35 mouse cellular contexts compared by ENCODE assay signal in genomic region chr13:75691625-75692024, GRCm38 (mm10).
"Had no signal": no experiment of that assay in that cellular context is flagged by ENCODE, and none has a peak within 500 bp of the region (broad histone marks: within the 10 kb centered on the region; RNA-seq: fewer than 3 reads in every experiment).

No protein-coding gene starts in this region.

- H3K9ac ChIP-seq: heart, embryonic 12.5 days; heart, embryonic 13.5 days; heart, embryonic 15.5 days; hindbrain, embryonic 12.5 days; hindbrain, embryonic 13.5 days; hindbrain, embryonic 14.5 days; hindbrain, embryonic 15.5 days; intestine, embryonic 15.5 days; kidney, embryonic 15.5 days had no signal

- H3K4me3 ChIP-seq: heart, embryonic 10.5 days; heart, embryonic 12.5 days; heart, embryonic 13.5 days; heart, embryonic 15.5 days; hindbrain, embryonic 10.5 days; hindbrain, embryonic 12.5 days; hindbrain, embryonic 13.5 days; hindbrain, embryonic 15.5 days; intestine, embryonic 15.5 days; kidney, embryonic 15.5 days; layer of hippocampus, adult 2 months had no signal

- ATAC-seq: hindbrain, embryonic 16.5 days; hindbrain, postnatal 0 days; inflammation-experienced regulatory T-cells, adult 6 months; intestine, embryonic 15.5 days; intestine, embryonic 16.5 days; intestine, postnatal 0 days had no signal

- H3K27me3 ChIP-seq: heart, embryonic 12.5 days; heart, embryonic 13.5 days; heart, embryonic 15.5 days; hindbrain, embryonic 12.5 days; hindbrain, embryonic 13.5 days; hindbrain, embryonic 15.5 days; intestine, embryonic 15.5 days; kidney, embryonic 15.5 days had no signal

- H3K4me1 ChIP-seq: heart, embryonic 10.5 days; heart, embryonic 12.5 days; heart, embryonic 13.5 days; heart, embryonic 15.5 days; hindbrain, embryonic 10.5 days; hindbrain, embryonic 12.5 days; hindbrain, embryonic 13.5 days; hindbrain, embryonic 15.5 days; intestine, embryonic 15.5 days; kidney, embryonic 15.5 days had no signal

- H3K4me2 ChIP-seq: heart, embryonic 11.5 days; heart, embryonic 12.5 days; heart, embryonic 13.5 days; heart, embryonic 15.5 days; hindbrain, embryonic 12.5 days; hindbrain, embryonic 13.5 days; hindbrain, embryonic 14.5 days; hindbrain, embryonic 15.5 days; intestine, embryonic 15.5 days; kidney, embryonic 15.5 days had no signal

- H3K36me3 ChIP-seq: heart, embryonic 10.5 days; heart, embryonic 12.5 days; heart, embryonic 13.5 days; heart, embryonic 15.5 days; hindbrain, embryonic 10.5 days; hindbrain, embryonic 12.5 days; hindbrain, embryonic 13.5 days; hindbrain, embryonic 15.5 days; intestine, embryonic 15.5 days; kidney, embryonic 15.5 days had no signal

- DNase-seq: heart, postnatal 10 days; heart, postnatal 14 days; heart, postnatal 36 days; heart, postnatal 4 days; kidney, adult 11 months; kidney, adult 18-20 months; kidney, adult 2 months; kidney, adult 8-10 months; kidney, adult 9 months; kidney, postnatal 10 days; kidney, postnatal 14 days; kidney, postnatal 25 days; kidney, postnatal 36 days; kidney, postnatal 4 days; layer of hippocampus, adult 9-11 months; layer of hippocampus, postnatal 36 days had no signal

- H3K27ac ChIP-seq: heart, embryonic 10.5 days; heart, embryonic 13.5 days; heart, embryonic 15.5 days; hindbrain, embryonic 10.5 days; hindbrain, embryonic 12.5 days; hindbrain, embryonic 13.5 days; hindbrain, embryonic 14.5 days; hindbrain, embryonic 15.5 days; hindbrain, postnatal 0 days; intestine, embryonic 15.5 days; kidney, embryonic 15.5 days; kidney, postnatal 0 days; layer of hippocampus, adult 2 months had no signal

- H3K9me3 ChIP-seq: heart, embryonic 10.5 days; heart, embryonic 12.5 days; heart, embryonic 13.5 days; heart, embryonic 15.5 days; hindbrain, embryonic 10.5 days; hindbrain, embryonic 12.5 days; hindbrain, embryonic 13.5 days; hindbrain, embryonic 15.5 days; intestine, embryonic 15.5 days; kidney, embryonic 15.5 days had no signal
